In the genomic region with DNA sequence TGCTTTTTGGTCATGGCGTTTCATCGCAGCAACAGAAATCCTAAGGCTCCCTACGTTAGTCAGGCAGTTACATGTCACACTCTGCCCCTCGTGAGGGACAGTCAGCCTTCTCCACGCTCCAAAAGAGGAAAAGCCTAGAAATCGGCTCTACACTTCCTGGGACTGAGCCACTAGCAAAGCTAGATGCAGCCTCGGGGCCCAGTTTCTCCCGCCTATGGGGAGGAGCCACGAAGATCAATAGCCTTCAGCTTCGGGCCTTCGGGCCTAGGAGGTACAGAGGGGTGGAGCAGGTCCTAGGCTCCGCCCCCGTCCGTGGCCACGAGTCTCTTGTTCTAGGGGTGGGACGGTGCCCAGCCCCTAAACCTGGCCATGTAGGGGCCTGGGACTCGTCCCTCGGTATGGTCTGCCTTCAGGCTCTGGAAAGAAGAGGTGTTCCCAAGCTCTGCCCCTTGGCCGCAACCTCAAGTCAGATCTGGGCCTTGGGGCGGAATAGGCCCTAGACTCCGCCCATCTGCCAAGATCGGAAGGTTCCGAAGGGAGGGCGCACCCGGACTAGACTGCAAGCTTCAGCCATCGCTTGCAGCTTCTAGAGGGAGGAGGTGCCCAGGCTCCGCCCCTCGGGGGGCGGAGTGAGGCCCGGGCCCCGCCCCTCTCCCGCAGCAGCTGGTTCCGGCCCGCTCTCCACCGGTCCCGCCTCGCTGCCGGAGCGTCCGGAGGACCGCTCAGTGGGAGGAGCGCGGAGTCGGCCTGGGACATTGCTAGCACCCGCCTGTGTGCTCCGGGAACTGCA, we compare ENCODE assay signal across 8 mouse cellular contexts. TPM values are rescaled to one million over a fixed set of nuclear protein-coding genes. Genes with fewer than 3 reads are reported as not detected.
DNase-seq lines count a peak whose midpoint lies in the region; ATAC-seq lines count a peak whose summit lies in the region.

TSS of gene Aco1 (plus strand) at position 339 of the 790 bp plus-strand sequence.

- peak within 1 kb of the TSS; percentile 72 for H3K4me3 ChIP-seq in hindbrain, embryonic 14.5 days (replicated peaks; ENCODE audit: low read length)

- peak within 1 kb of the TSS; percentile 87 for H3K9ac ChIP-seq in hindbrain, embryonic 14.5 days

- peak; percentile 98 for DNase-seq in R1 (ENCODE audit: low read depth, low spot score)
- peak; percentile 95 to 96 for DNase-seq in cerebellum, postnatal 25 days
- DNase-seq in frontal cortex, postnatal 25 days (ENCODE audit: low spot score in 2 of 2) = peak; percentile 86 to 92
- peak; percentile 92 for DNase-seq in hindbrain, embryonic 14.5 days (ENCODE audit: low spot score)
- DNase-seq in layer of hippocampus, postnatal 36 days = peak; percentile 97
- DNase-seq in lung, postnatal 36 days = peak; percentile 97
- peak; percentile 98 for DNase-seq in retina, postnatal 1 day
- peak; percentile 96 for DNase-seq in urinary bladder, adult 18-20 months (ENCODE audit: low spot score in 2 of 2)

- WGBS in hindbrain, embryonic 14.5 days = under 1% methylated on average over 46 of the region's 46 CpGs

- H3K4me2 ChIP-seq in hindbrain, embryonic 14.5 days (replicated peaks) = peak within 1 kb of the TSS; percentile 58

- H3K36me3 ChIP-seq in hindbrain, embryonic 14.5 days (replicated peaks; ENCODE audit: control insufficient read depth, insufficient read depth) = no peaks in the 10 kb centered on the region

- H3K4me1 ChIP-seq in hindbrain, embryonic 14.5 days (replicated peaks; ENCODE audit: control insufficient read depth, insufficient read depth, low read length) = peaks cover 23% of the 10 kb centered on the region

- peak within 1 kb of the TSS; percentile 92 for H3K27ac ChIP-seq in hindbrain, embryonic 14.5 days

- H3K9me3 ChIP-seq in hindbrain, embryonic 14.5 days (ENCODE audit: control insufficient read depth, low read length) = no peaks in the 10 kb centered on the region

- ATAC-seq in hindbrain, embryonic 14.5 days (ENCODE audit: low FRiP score) = peak; percentile 97

- no peaks in the 10 kb centered on the region for H3K27me3 ChIP-seq in hindbrain, embryonic 14.5 days (ENCODE audit: control insufficient read depth, insufficient read depth, low read length)

RNA-seq across cellular contexts. Expression of gene Aco1, which starts in this region (rescaled TPM):
- polyA plus RNA-seq in hindbrain, embryonic 14.5 days (2014; fragmentation: Nextera tagmentation; extraction: Ambion mirVana) = 46.0 and 49.4 TPM in 2 replicates
- 10 to 100 TPM; 30.6 to 35.6 TPM for total RNA-seq in layer of hippocampus, postnatal 36 days (2021)

Comparison
In these comparisons a context has a peak if more than half of its experiments do, and no peak if none do; other contexts are left out.
1. Peak in every context shown above with its lines: DNase-seq, ATAC-seq, H3K4me3 ChIP-seq and H3K27ac ChIP-seq.